Mouse (Mus musculus): Measurements from ENCODE around the gene Slamf8.

Slamf8 gene

DNA sequence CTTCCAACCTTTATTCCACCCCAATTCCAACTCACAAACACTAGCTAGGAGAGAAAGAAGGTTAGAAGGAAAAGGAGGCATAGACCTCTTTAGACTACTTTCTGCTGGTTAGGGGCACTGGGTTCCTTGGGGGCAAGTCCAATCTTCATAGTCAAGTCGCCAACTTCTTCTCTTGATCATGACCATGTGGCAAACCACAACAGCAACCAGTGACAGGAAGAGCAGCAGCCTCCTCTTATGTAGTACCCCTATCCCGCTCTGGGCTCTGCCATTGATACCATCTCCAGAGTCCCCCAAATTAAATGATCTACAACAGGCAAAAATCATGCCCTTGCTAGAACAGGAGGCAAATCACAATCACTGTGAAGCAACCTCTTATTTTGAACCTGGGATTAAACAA, 3.6 kb upstream of the Slamf8 start:
- DNase-seq (ENCODE audit: low read depth, low spot score): no peak

DNA sequence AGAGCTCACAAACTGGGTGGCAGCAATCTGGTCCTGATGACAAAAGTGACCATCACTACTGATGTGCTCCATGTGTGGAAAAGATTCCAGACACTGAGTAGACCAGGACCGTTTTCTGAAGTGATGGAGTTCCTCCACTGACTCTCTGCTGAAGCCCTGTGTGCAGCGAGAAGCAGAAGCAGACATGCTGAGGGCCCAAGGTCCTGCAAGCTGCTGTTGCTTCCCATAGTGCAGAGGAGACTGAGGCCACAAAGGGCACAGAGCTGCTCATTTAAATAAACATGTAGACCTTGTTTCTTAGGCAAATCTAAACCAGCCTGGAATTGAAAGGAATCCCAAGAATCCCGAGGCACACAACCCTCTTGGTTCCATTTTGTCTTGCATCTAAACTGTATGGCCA, 3.0 kb upstream of the Slamf8 start:
- no peak for DNase-seq (ENCODE audit: low read depth, low spot score)

DNA sequence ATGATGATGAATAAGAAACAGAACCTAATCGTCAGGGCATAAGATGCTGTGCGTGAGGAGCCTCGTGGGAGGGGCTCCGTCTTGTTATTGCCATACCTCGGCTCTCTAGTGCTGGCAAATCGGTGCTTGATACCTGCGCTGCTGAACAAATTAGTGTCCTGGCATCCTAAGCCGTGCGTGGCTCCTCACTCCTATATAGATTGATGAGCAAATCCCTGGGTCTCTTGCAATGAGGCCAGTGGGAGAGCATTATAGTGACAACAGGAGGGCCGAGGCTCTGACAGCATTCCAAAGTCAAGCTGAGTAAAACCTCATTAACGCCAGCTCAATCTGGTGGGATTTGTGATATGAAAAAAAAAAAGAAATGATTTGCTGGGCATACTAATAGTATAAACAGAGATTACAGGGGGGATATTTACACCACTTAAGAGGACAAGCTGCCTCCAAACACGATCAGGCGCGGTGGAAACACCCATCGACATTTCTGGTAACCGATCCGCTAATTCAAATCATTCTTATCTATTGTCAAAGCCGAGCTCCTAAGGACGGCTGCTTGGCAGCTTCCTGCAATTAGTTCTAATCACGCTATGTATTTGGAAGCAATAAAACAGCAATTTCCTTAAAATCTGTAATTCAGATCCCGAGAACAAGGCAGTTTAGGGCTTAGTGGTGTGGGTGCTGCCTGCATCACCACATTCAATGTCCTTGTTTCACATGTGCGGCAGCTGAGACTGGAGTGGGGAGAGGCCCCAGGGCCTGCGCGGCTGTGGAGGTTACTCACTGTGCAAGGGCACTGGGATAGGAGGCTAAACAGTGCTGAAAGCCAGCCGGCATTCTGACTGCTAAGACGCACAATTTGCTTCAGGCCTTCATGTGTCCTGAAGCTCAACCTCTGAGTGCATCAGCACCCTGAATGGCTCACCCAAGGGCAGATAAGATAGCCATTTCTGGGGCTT, 4.5 kb downstream of the Slamf8 start:
- no peak for DNase-seq (ENCODE audit: low read depth, low spot score)

DNA sequence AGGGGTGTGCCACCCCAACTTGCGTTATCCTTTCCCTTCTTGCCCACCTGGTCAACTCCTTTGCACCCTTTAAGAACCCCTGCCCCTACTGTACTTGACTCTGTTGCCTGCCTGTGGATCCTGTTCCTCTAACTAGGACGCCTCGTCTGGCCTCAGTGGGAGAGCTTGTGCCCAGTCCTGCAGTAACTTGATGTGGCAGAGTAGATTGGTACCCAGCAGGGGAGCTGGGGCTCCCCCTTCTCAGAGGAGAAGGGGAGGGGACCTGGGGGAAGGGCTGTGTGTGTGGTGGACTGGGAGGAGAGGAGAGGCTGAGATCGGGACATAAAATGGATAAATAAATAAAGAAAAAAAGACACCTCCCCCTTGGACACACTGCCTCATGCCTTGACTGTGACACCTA, 5.3 kb downstream of the Slamf8 start:
- DNase-seq (ENCODE audit: low read depth, low spot score): no peak

DNA sequence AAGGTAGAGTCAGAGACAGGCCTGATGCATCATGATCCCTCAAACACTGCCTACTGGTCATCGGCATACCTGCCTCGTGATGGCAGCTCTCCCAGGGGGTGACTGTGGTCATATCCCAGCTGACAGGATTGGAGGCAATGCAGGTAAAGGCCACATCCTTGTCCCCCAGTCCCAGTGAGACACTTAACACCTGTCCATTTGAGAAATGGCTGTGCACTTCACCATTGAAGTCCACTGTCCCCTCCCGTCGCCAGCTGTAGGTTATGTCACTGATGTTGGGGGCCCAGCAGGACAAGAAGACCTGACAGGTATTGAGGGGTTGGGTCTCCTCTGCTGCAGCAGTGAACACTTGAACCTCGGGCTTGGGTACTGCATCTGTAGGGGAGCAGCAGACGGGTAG, 6.1 kb downstream of the Slamf8 start:
- no peak for DNase-seq (ENCODE audit: low read depth, low spot score)

DNA sequence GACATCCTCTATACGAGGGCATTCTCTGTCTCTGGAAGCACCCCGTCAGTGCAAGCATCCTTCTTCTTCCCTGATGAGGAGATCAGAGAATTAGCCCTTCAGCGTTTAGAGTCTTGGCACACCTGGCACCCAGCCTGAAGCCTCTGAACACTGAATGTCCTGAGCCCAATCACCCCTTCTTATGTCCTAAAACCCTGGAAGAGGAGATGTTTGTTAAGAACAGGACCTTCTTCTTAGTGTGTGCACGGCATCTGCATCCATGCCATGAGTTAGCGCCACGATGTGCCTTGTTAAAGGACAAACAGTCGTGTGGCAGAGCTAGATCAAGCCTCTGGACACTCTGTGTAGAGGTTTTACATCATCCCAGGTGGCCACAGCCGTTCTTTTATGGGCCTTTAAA, 7.9 kb downstream of the Slamf8 start:
- DNase-seq (ENCODE audit: low read depth, low spot score): no peak

DNA sequence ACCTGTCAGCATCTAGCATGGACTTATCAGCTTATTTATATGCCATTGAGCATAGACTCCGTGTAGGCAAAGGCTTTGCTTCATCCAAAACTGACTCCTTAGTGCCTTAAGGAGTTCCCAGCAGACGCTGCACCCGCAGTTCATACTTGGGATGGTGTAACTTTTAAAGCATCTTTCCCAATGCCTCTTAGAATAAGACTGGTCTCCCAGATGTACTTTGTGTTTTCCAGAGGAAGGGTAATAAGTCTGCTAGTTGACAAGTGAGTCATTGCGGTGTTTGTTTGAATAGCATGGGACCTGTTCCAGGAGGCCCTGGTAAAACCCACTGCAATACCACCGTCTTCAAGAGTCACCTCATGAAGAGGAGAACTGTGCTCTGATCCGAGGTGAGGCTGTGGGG, 10.3 kb downstream of the Slamf8 start:
- no peak for DNase-seq (ENCODE audit: low read depth, low spot score)

DNA sequence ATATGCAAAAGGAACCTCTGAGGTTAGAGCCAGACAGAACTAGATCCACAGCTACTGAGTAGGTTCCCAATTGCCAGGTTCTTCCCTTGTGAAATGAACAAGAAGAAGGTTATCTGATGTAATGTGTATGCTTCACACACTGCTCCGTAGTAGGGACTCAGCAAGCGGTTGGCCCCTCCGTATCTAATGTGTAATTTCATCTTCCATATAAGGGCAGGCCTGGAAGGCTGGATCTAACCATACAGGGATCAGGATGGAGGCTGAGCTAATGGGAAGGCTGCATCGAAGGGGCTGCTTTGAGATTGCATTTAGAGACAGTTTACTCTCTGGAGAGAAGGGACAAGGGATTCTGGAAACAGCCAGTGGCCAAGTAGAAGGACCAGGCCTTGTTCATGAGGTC, 22.6 kb downstream of the Slamf8 start:
- DNase-seq (ENCODE audit: low read depth, low spot score): no peak

DNA sequence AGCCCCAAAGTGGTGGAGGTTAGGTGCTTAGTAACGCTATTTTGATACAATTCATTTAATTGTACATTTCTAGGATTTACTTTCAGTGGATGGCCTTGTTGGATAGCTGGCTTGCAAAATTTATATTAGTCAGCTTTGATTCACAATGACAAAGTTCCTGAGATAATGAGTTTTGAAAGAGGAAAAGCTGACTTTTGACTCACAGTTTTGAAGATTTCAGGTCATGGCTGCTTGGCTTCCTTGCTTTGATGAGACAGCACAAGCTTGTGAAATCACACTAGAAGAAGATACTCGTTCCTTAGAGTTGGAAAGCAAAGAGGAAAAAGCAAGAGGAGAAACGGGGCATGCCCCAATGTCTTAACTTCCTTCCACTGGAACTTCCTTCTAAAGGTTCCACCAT, 24.2 kb downstream of the Slamf8 start:
- DNase-seq (ENCODE audit: low read depth, low spot score): no peak

DNA sequence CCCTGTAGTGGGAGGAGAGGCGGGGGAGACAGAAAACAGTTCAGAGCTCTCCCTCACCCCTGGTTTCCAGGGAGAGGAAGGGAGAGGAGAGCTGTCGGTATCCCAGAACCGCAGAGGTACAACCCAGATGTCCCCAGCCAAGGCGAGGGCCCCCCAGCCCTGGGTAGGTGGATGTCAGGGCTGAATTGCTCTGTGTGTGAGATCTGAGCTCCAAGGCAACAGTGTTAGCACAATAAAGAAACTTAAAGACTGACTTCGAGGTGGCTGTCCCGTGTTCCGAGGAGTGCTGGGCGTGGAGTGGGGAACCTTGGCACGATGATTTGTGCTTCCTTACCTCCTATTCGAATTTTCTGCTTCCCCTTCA, 26.9 kb downstream of the Slamf8 start:
- DNase-seq (ENCODE audit: low read depth, low spot score): no peak

DNA sequence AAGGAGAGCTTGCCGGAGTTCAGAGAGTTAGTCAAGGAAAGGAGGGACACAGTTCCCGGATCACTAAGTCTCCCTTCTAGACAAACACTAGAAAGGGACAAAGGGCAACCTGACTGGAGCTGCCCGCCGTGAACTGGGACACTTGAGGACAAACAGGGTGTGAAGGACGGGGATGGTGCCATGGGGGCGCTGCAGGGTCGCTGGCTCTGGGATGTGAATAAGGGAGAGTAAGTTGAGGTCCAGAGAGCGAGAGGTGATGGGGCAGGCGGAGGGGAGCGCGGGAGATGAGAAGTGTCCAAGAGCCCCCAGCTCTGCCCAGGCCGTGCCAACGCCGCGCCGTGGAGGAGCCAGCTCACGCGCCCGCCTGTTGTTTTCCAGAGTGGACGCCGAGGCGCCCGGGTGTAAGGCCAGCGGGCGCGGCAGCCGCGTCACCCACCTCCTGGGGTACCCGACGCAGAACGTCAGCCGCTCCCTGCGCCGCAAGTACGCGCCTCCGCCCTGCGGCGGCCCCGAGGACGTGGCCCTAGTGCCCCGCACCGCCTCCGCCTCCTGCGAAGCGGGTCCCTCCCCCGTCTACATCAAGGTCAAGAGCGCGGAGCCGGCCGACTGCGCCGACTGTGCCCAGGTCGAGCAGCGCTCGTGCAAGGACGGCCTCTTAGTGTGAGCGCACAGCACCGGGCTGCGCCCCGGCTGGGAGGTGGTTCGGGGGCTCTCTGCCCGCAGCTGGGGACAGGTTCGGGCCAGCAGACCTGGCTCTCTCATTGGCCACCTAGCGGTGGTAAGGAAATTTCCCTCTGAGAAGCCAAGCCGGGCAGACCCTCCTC, 27.5 kb downstream of the Slamf8 start:
- peak; percentile 77 for DNase-seq (ENCODE audit: low read depth, low spot score)

DNA sequence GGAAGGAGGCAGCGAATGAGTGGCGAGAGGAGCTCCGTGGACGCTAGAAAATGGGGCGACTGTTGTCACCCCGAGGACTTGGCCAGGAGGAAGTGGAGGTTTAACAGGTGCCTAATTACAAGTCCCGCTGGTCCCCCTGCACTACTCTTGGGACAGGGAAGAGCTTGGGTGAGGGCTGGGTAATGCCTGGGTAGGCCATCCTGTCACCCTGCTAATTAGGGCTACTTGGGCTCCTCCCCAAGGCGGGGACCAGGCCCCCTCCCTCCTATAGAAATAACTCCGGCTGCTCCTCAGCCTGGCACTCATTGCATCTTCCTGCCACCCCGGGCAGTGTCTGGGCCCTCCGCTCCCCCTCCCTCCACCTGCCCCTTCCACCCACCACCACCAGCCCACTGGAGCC, 34.7 kb downstream of the Slamf8 start, which contains the start of gene Vsig8:
Vsig8 (plus strand) TSS at position 301 of the 400 bp plus-strand sequence.
- no peak for DNase-seq (ENCODE audit: low read depth, low spot score)

DNA sequence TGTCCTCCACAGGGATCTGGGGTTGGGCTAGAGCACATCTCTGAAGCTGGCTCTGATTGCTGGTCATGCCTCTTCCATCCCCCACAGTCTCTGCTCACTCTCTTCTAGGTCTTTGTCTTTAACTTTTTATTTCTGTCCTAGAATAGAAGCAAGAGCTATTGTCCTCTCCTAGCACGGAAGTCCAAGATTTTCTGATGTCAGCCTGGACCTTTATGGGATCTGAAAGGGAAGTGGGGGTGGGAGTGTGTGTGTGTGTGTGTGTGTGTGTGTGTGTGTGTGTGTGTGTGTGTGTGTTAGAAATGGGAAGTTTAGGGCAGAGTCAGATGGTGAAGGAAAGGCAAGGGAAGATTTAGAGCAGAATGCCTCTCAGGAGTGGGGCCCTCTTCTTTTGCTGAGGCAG, 37.7 kb downstream of the Slamf8 start:
- no peak for DNase-seq (ENCODE audit: low read depth, low spot score)

DNA sequence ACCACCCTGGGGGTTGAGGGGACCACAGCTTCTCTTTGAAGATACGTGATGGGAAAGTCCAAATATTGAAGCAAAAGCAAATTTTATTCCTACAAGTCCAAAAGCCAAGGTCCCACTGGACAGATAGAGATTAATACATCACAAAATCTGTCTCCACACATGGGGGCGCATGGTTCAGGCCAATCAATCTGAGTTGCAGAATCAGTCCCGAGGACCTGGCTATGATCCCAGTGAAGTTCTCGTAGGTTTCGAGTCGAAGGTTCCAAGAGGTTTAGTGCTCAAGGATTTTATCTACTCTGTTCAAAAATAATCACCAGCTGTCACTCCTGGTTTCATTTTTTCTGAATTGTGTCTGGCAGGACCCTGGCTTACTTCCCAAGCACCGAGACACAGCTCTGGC, 39.4 kb downstream of the Slamf8 start:
- DNase-seq (ENCODE audit: low read depth, low spot score): no peak

DNA sequence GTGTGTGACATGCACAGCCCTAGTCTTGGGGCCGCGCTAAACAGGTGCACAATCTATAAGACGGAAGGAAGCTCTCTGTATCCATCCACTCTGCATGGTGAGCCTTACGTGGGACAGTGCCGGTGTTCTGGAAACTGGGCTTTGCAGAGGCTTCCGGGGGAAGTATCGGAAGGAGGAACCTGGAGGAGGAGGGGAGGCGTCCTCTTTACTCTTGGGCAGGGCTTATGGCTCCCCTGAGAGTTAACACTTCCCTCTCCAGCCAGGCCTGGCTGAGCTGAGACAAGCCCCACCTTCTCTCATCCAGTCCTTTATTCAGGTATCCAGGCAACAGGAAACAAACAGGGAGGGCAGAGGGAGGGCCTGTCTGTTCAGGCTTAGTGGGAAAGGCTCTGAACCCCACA, 39.8 kb downstream of the Slamf8 start:
- DNase-seq (ENCODE audit: low read depth, low spot score): peak; percentile 69

DNA sequence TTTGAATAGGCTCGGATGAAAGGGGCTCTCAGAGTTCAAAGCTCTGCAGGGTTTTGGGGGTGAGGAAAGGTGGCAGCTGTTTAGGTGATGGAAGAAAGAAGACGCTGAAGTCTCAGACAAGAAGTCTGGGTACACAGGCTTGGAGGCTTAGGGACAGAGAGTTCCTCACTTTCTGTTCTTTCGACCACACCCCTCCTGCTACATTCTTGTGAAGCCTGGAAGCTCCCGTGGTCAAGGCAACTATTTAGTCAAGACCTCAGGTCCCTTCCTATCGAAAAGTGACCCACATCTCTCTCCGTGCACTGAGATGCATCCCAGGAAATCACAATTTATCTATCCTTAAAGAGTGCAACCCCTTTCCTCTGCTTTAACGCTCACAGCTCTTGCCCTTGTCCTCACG, 40.7 kb downstream of the Slamf8 start:
- DNase-seq (ENCODE audit: low read depth, low spot score): peak; percentile 8

DNA sequence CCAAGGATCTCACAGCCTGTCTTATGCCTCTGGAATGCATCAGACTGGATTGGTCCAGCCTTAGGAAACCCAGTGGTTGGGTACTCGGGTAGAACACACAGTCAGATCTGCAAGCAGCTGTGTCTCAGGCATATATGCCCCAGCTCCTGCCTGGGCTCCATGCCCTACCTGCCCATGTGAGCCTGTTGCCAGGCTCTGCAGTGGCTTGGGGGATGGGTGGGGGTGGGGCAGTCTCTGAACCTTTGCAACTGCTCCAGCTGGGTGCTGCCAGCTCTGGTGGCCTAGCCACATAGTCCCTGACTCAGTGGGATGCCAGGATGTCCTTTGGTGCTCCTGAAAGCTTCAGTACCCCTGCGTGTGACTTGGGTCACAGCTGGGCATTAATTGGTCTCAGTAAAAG, 41.1 kb downstream of the Slamf8 start:
- DNase-seq (ENCODE audit: low read depth, low spot score): peak; percentile 41

DNA sequence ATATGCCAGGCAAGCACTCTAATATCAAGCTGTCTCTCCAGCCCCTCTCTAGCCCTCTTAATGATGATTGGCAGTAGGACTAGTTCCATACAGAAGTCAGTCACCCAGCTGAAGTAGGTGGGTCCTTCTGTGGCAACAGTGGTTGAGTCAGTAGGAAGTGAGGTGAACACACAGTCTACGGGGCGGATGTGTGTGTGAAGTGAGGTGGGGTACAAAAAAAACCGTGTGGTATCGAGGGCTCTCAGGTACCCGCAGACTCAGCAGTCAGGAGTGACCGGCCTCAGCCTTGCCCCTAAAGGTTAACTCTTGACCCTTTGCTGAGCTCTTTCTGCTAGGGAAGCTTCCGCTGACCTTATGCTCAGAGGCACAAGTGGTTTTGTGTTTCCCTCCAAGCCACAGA, 41.9 kb downstream of the Slamf8 start:
- DNase-seq (ENCODE audit: low read depth, low spot score): peak; percentile 75

DNA sequence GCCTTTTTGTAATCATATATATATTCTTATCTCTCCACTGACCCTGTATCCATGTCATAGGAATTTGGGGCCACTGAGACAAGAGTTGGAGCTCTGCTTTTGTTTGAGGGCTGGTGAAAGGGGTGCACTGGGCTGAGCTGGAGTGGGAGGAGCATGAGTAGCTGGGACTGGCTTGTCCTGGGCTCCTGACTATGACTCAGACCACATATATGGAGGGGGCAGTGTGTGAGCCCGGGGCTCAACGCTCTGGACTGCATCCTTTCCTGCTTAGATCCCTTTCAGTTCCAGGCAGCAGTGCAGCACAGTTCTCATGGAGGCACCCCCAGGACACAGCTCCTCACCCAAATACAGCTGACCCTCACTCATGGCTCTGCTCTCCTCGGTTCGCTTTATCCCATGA, 44.3 kb downstream of the Slamf8 start:
- no peak for DNase-seq (ENCODE audit: low read depth, low spot score)

DNA sequence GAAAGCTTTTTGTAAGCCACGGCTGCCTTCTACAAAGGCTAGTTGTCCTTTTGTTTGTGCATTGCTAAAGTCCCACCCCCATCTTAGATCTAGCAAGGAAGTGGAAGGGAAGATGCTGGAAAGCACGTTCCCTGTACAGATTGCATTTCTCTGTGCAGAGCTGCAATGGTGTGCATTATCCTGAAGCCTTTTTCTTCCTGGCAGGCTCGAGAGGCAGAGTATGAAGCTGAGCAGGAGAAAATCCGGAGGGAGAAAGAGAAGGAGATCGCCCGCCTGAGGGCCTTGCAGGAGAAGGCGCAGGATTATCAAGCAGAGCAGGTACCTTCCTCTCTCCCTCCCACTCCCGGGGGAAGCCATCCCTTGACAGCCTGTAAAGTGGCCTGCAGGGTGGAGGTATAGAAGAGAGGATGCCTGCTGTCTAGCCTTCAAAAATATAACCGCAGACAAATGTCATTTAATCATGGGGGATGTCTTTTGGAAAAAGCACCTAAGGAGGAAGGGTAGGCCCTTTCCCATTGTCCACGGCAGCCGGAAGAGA, 50.0 kb downstream of the Slamf8 start:
- no peak for DNase-seq (ENCODE audit: low read depth, low spot score)

DNA sequence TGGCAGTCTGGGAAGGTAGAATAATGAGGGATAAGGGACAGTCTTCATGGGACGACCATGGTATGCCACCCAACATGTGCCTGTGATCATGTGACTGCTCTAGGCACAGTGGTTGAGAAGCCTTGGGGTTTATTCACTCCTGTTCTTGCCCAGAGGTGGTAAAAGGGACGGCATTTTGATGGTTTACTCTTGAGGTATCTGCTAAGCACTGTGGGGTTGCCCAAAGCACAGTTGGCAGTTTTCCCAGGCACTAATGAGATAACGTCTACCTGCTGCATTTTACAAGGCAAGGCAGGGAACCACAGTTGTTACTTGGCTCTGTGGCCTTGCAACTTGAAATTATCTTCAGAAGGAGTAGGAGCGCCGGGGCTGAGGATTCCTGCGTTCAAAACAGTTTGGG, 50.5 kb downstream of the Slamf8 start:
- DNase-seq (ENCODE audit: low read depth, low spot score): no peak

DNA sequence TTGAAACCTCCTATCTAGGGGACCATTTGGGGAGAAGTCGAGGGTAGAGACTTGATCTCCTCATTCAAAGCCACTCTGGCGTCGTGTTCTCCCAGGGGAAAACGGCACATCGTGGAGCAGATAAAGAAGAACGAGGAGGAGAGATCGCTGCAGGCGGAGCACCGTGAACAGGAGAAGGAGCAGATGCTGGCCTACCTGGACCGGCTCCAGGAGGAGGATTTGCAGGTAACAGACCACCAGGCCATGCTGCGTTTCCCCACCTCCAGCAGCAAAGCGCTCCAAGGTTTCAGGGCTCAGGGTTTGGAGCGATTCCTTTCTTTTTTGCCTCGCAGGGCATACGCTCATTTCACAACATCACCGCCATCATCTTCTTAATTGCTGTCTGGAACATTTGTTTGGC, 55.3 kb downstream of the Slamf8 start:
- no peak for DNase-seq (ENCODE audit: low read depth, low spot score)

DNA sequence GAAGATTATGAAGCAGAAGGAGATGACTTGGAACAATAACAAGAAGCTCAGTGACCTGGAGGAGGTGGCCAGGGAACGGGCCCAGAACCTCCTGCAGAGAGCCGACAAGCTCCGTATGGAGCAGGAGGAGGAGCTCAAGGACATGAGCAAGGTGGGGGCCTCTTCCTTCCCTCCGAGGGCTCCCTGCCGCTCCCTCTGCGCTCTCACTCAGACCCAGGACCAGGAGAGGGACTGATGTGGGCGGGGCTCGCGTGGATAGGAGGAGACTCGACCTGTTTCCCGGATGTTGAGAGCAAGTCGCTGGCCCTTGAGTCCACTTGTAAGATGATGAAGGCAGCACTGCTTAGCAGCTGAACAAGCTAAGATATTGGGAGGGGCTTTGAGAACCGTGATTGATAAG, 57.8 kb downstream of the Slamf8 start:
- DNase-seq (ENCODE audit: low read depth, low spot score): no peak
